Mouse (Mus musculus) layer of hippocampus, postnatal 25 days (tissue): ENCODE data around the gene Sec1. TPM values are rescaled to one million over a fixed set of nuclear protein-coding genes. Genes with fewer than 3 reads are reported as not detected.

Experiments
- total RNA-seq, 2 experiments: library from RNA; stranded (reverse); gene quantifications; 2 replicates each; pipeline ENCODE4 v1.2.3; 2021

Gene Sec1
- total RNA-seq, 2 experiments from 2014 or later = 0.80 to 0.86 TPM

Other genes starting within 250 kb of the Sec1 start
- gene Ftl1, start 234.5 kb downstream of the Sec1 start, total RNA-seq = 100 to 1,000 TPM; 204 to 228 TPM
- 10 to 100 TPM; 81.6 to 82.1 TPM for gene Bax, start 227.5 kb downstream of the Sec1 start, total RNA-seq
- gene Tulp2, start 212.5 kb downstream of the Sec1 start, total RNA-seq = not detected
- gene Gm45808, start 207.6 kb downstream of the Sec1 start, total RNA-seq = 1 to 10 TPM in 1 of 2 experiments, under 1 TPM in 1; 0.63 to 1.1 TPM
- 1 to 10 TPM; 3.1 to 5.7 TPM for gene Dhdh, start 205.6 kb downstream of the Sec1 start, total RNA-seq
- gene Nucb1, start 184.0 kb downstream of the Sec1 start, total RNA-seq = 100 to 1,000 TPM; 102 to 105 TPM
- gene Ppp1r15a, start 168.1 kb downstream of the Sec1 start, total RNA-seq = 10 to 100 TPM; 19.6 to 21.6 TPM
- under 1 TPM; 0.47 TPM for gene Plekha4, start 168.1 kb downstream of the Sec1 start, total RNA-seq
- under 1 TPM in 1 of 2 experiments, not detected in 1; 0.54 TPM for gene Hsd17b14, start 139.5 kb downstream of the Sec1 start, total RNA-seq
- gene Bcat2, start 124.2 kb downstream of the Sec1 start, total RNA-seq = 10 to 100 TPM; 20.5 to 23.4 TPM
- not detected for gene Fgf21, start 78.9 kb downstream of the Sec1 start, total RNA-seq
- gene Fut1, start 77.1 kb downstream of the Sec1 start, total RNA-seq = not detected
- gene Izumo1, start 72.6 kb downstream of the Sec1 start, total RNA-seq = not detected
- gene Rasip1, start 66.9 kb downstream of the Sec1 start, total RNA-seq = 1 to 10 TPM; 6.1 to 6.5 TPM
- gene Mamstr, start 54.4 kb downstream of the Sec1 start, total RNA-seq = 1 to 10 TPM; 3.1 to 3.4 TPM
- gene Fut2, start 28.0 kb downstream of the Sec1 start, total RNA-seq = under 1 TPM; 0.31 to 0.32 TPM
- gene Ntn5, start 10.4 kb downstream of the Sec1 start, total RNA-seq = 1 to 10 TPM; 3.4 to 4.5 TPM
- gene Car11, start 5.4 kb upstream of the Sec1 start, total RNA-seq = 100 to 1,000 TPM; 164 to 190 TPM
- 10 to 100 TPM; 65.3 to 80.4 TPM for gene Dbp, start 10.7 kb upstream of the Sec1 start, total RNA-seq
- gene Rpl18, start 21.1 kb upstream of the Sec1 start, total RNA-seq = 100 to 1,000 TPM; 342 to 393 TPM
- 10 to 100 TPM; 33.7 to 34.7 TPM for gene Sphk2, start 23.6 kb upstream of the Sec1 start, total RNA-seq
- under 1 TPM; 0.12 to 0.21 TPM for gene Fam83e, start 26.8 kb upstream of the Sec1 start, total RNA-seq
- not detected for gene Spaca4, start 31.4 kb upstream of the Sec1 start, total RNA-seq
- gene Lmtk3, start 89.3 kb upstream of the Sec1 start, total RNA-seq = 100 to 1,000 TPM; 256 to 314 TPM
- 1 to 10 TPM; 6.8 to 9.1 TPM for gene Sult2b1, start 90.3 kb upstream of the Sec1 start, total RNA-seq
- gene Cyth2, start 120.2 kb upstream of the Sec1 start, total RNA-seq = 100 to 1,000 TPM; 153 to 154 TPM
- 1 to 10 TPM; 1.4 to 2.6 TPM for gene Kcnj14, start 130.4 kb upstream of the Sec1 start, total RNA-seq
- gene Grwd1, start 136.5 kb upstream of the Sec1 start, total RNA-seq = 10 to 100 TPM; 20.0 to 20.8 TPM
- gene Kdelr1, start 178.4 kb upstream of the Sec1 start, total RNA-seq = 10 to 100 TPM; 74.9 to 75.2 TPM
- gene Grin2d, start 184.0 kb upstream of the Sec1 start, total RNA-seq = 10 to 100 TPM; 11.2 to 12.7 TPM
- not detected for gene Syngr4, start 202.3 kb upstream of the Sec1 start, total RNA-seq
- 10 to 100 TPM; 22.5 to 24.6 TPM for gene Tmem143, start 202.5 kb upstream of the Sec1 start, total RNA-seq
- 1 to 10 TPM; 2.2 to 2.5 TPM for gene Emp3, start 227.0 kb upstream of the Sec1 start, total RNA-seq
- 1 to 10 TPM; 3.1 to 3.2 TPM for gene Ccdc114, start 229.7 kb upstream of the Sec1 start, total RNA-seq